Mouse (Mus musculus): ENCODE data around the gene Arhgef10l. TPM values are rescaled to one million over a fixed set of nuclear protein-coding genes. Genes with fewer than 3 reads are reported as not detected.
A peak's percentile ranks its signal among the peaks of the same experiment; 100 is the strongest.

The Arhgef10l gene
- total RNA-seq, 2 experiments from 2014 or later: 43.9 to 52.8 TPM

- no peak for DNase-seq (ENCODE audit: low spot score in 2 of 2)
- H3K27ac ChIP-seq: no peak overlapping the region
- TF ChIP-seq CTCF (conservative IDR thresholded peaks at IDR 0.05): no peak
- no peak overlapping the region for H3K4me3 ChIP-seq
Measured at GRCm38 (mm10) chr4:140598846-140599245, 67.0 kb downstream of the Arhgef10l start.

DNA sequence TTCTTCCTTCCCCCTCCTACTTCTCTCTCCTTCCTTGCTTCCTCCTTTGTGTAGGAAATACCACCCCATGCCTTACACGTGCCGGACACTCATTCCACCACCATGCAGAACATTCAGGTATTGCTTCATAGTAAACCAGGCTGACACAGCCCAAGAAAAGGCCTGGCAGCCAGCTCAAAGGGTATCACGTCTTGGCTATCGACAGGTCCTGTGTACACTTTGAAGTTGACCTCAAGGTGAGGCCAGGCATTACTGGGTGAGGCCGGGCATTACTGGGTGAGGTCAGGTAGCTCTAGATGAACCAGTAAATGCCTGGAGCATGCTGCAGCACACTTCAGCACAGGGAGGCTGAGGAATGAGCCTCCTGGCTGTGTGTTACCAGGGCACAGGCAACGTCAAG is 67.9 kb downstream of the Arhgef10l start:
- no peak for DNase-seq (ENCODE audit: low spot score in 2 of 2)
- no peak overlapping the region for H3K4me3 ChIP-seq
- TF ChIP-seq CTCF (conservative IDR thresholded peaks at IDR 0.05): no peak
- H3K27ac ChIP-seq: no peak overlapping the region

GRCm38 (mm10) chr4:140597378-140597777 is 68.4 kb downstream of the Arhgef10l start:
- TF ChIP-seq CTCF (conservative IDR thresholded peaks at IDR 0.05): no peak
- Histone ChIP-seq H3K4me3 (no peak overlapping the region), H3K27ac (no peak overlapping the region)
- no peak for DNase-seq (ENCODE audit: low spot score in 2 of 2)

DNA sequence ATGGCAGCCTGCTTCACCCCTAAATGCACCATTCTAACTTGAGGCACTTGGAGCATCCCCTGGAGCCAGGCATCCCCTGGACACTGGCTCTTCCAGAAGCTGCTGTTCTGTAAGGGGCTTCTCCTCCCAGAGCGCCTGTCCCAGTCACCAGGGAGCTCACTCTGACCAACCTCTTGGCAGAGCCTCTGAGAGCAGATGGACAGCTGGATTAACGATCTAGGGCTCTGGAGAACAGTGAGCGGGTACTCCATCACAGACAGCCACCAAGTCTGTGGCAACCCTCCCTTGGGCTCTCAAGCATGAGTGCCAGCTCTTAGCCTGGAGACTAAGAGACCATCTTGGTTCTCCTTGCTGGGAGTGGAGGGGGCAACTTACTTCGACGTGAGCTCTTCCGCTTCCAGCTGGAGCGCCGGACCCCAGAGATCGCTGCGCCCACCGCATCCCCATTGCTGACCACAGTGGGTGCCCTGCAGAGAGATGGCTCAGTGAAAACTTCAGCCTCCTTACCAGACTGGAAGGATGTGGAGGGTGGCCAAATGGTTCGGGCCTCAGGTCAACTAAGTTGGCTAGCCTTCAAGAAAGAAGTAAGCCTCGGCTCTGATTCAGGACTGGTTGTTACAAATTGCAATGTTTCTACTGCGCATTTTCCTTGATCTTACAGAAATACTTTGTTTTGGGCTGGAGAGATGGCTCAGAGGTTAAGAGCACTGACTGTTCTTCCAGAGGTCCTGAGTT is 71.9 kb downstream of the Arhgef10l start:
- Histone ChIP-seq H3K27ac (no peak overlapping the region), H3K4me3 (no peak overlapping the region)
- DNase-seq (ENCODE audit: low spot score in 2 of 2): no peak
- TF ChIP-seq CTCF (conservative IDR thresholded peaks at IDR 0.05): no peak

DNA sequence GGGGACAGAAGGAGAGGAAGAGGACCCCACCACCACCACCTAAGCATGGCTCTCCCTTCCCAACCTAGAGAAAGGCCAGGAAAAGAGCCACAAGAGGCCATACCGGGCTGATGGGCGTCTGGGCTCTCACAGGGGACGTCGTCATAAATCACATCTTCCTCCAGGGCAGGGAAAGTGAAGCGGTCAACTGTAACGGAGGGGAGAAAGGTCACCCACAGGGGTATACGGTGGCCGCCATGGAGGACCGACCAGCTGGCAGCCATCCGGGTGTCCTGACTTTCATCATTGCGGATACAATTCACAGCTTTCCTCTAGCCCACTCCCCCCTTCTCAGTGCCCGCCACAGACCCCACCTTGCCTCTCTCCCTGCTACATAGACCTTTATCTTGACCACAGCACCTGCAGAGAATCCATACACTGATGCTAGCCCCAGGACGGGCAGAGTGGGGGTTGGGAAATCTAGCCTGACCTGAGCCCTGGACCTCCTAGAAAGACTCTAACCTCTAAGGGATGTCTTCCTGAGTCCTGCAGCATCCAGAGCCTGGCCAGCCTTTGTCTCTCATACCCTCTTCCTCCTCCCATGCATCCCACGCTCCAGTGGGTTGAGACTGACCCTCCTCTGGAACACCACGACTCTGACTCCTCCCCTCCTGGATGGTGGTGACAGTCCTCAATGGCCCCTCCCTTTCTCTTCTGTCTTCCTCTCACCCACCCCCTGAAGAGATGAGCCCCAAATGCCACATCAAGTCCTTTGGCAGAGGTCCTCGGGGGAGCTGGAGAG is 72.6 kb downstream of the Arhgef10l start:
- Histone ChIP-seq H3K27ac (no peak overlapping the region), H3K4me3 (no peak overlapping the region)
- DNase-seq (ENCODE audit: low spot score in 2 of 2): no peak
- no peak for TF ChIP-seq CTCF (conservative IDR thresholded peaks at IDR 0.05)

DNA sequence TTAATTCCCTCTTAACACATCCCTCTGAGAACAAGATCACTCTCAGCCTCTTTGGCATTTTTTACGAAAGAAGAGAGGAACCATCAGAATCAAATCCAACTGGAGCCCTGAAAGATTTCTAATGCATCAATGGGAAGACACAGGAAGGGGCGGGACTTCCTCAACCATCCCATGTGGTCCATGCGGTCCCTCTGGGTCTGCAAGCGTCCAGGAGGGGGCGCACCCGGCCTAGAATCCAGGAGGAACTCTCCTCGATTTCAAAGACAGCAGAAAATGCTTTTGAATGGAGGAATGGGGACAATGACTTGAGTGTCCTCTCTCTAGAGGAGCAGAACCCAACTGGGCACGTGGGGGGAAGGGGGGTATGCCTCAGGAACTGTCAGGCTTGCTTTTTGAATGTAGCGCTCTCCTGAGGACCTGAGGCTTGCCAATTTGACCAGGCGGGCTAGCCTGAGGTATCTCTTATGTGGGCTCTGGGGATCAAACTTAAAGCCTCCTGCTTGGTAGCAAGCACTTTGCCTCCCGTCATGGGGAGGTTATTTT is 73.5 kb downstream of the Arhgef10l start:
- peak; percentile 79 to 90 for DNase-seq (ENCODE audit: low spot score in 2 of 2)
- peak; percentile 87 for TF ChIP-seq CTCF (conservative IDR thresholded peaks at IDR 0.05)
- Histone ChIP-seq H3K27ac (no peak overlapping the region), H3K4me3 (no peak overlapping the region)

- no peak for TF ChIP-seq CTCF (conservative IDR thresholded peaks at IDR 0.05)
- H3K4me3 ChIP-seq: no peak overlapping the region
- DNase-seq (ENCODE audit: low spot score in 2 of 2): no peak
- no peak overlapping the region for H3K27ac ChIP-seq
Measured at GRCm38 (mm10) chr4:140586478-140586877, 79.3 kb downstream of the Arhgef10l start.

- DNase-seq (ENCODE audit: low spot score in 2 of 2): no peak
- TF ChIP-seq CTCF (conservative IDR thresholded peaks at IDR 0.05): no peak
- no peak overlapping the region for H3K27ac ChIP-seq
Measured at GRCm38 (mm10) chr4:140584240-140584639, 81.6 kb downstream of the Arhgef10l start.

GRCm38 (mm10) chr4:140582390-140583088 is 83.3 kb downstream of the Arhgef10l start:
- TF ChIP-seq CTCF (conservative IDR thresholded peaks at IDR 0.05): no peak
- no peak overlapping the region for H3K4me3 ChIP-seq
- 0 out of 2 replicates have a peak overlapping the region, but pooled peaks have one; percentile 57 for H3K27ac ChIP-seq
- DNase-seq (ENCODE audit: low spot score in 2 of 2): no peak

More at GRCm38 (mm10) chr4:140584240-140584639, 81.6 kb downstream of the Arhgef10l start:
- no peak overlapping the region for H3K4me3 ChIP-seq

DNA sequence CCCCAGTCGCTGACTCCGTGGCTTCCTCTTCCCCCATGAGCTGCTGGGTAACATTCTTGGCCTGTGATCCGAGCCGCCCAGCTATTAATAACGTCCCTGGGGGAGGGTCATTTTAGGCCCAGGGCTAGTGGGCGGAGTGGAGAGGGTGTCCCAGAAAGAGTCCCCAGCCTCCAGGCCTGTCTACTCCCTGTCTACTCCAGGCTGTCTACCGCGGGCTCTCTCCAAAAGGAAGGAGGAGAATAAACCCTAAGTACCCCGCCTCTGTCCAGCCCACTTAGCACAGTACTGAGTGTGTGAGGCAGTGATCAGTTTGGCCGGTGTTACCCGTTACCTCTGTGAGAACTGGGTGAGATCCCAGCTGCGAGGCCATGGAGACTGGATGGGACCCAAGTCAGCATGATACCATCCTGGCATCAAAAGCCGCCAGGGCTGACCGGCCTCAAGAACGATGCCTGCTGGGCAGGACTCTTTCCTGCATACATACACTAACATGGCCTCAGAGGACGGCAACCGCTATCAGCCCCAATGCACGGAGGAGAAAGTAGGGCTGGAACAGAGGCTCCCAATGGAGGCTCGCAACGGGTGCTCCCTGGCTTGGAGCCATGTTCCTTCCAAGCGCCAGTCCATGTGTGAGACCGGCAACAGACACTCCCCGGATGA is 84.0 kb downstream of the Arhgef10l start:
- H3K27ac ChIP-seq: peak overlapping the region; percentile 57; the same call in 1 of the 2 replicates
- no peak for TF ChIP-seq CTCF (conservative IDR thresholded peaks at IDR 0.05)
- H3K4me3 ChIP-seq: no peak overlapping the region
- no peak for DNase-seq (ENCODE audit: low spot score in 2 of 2)

GRCm38 (mm10) chr4:140581341-140581729 is 84.5 kb downstream of the Arhgef10l start:
- DNase-seq (ENCODE audit: low spot score in 2 of 2): no peak
- Histone ChIP-seq H3K4me3 (no peak overlapping the region), H3K27ac (peak overlapping the region; percentile 57; the same call in 1 of the 2 replicates)
- TF ChIP-seq CTCF (conservative IDR thresholded peaks at IDR 0.05): no peak

DNA sequence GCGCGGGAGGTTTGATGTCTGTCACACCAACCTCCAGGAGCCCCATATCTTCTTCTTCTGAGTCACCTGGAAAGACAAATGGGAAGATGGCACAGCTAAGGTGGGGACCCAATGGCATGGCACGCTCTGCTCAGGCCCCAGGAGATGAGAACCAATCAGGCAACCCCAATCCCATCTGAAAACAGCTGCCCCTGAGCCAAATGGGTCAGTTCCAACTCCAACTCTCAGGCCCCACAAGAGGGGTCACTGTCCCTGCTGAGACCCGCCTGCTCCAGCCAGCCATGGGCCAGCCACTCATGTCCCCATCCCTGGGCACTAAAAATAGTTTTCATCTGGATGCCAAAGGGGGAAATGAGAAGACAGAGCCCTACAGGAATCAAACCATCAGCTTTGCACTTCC is 84.9 kb downstream of the Arhgef10l start:
- no peak for TF ChIP-seq CTCF (conservative IDR thresholded peaks at IDR 0.05)

More for the DNA sequence above, 84.9 kb downstream of the Arhgef10l start:
- Histone ChIP-seq H3K27ac (peak overlapping the region; percentile 57; the same call in 1 of the 2 replicates), H3K4me3 (no peak overlapping the region)
- no peak for DNase-seq (ENCODE audit: low spot score in 2 of 2)
